Mouse (Mus musculus) splenic B cell, adult 2 months (primary cell): ENCODE results near the gene Prm1.

ENCODE experiments used
- DNase-seq: peaks from one replicate; pipeline ENCODE4 v3.0.0-alpha.2; 2011; ENCODE audit warnings: low read depth, low spot score
- H3K27me3 ChIP-seq: 2 replicates; pipeline ENCODE4 v1.6.1; 2012; ENCODE audit warnings: mild to moderate bottlenecking, low read length, moderate library complexity, mixed read lengths; ENCODE audit not compliant: control insufficient read depth, poor library complexity, insufficient read depth, severe bottlenecking
- H3K36me3 ChIP-seq: 2 replicates; pipeline ENCODE4 v1.6.1; 2012; ENCODE audit warnings: mild to moderate bottlenecking, low read length, moderate library complexity, mixed read lengths; ENCODE audit not compliant: control insufficient read depth, poor library complexity, insufficient read depth, severe bottlenecking

Prm1 gene

GRCm38 (mm10) chr16:10781862-10782371 lies 23.7 kb downstream of the Prm1 start:
- Histone ChIP-seq H3K36me3 (no peaks in the 10 kb centered on the region), H3K27me3 (no peaks in the 10 kb centered on the region)
- DNase-seq = no peak

GRCm38 (mm10) chr16:10780631-10781120 lies 25.0 kb downstream of the Prm1 start:
- DNase-seq = no peak
- H3K27me3 ChIP-seq = no peaks in the 10 kb centered on the region
- no peaks in the 10 kb centered on the region for H3K36me3 ChIP-seq

- no peak for DNase-seq
- Histone ChIP-seq H3K36me3 (no peaks in the 10 kb centered on the region), H3K27me3 (no peaks in the 10 kb centered on the region)
Measured at GRCm38 (mm10) chr16:10777579-10778160, 28.0 kb downstream of the Prm1 start.

GRCm38 (mm10) chr16:10776322-10776721 lies 29.3 kb downstream of the Prm1 start:
- H3K27me3 ChIP-seq = no peaks in the 10 kb centered on the region
- no peak for DNase-seq
- no peaks in the 10 kb centered on the region for H3K36me3 ChIP-seq

- DNase-seq = peak; percentile 25
- no peaks in the 10 kb centered on the region for H3K36me3 ChIP-seq
- no peaks in the 10 kb centered on the region for H3K27me3 ChIP-seq
Measured at GRCm38 (mm10) chr16:10774726-10775125, 30.9 kb downstream of the Prm1 start.

- Histone ChIP-seq H3K27me3 (no peaks in the 10 kb centered on the region), H3K36me3 (no peaks in the 10 kb centered on the region)
- no peak for DNase-seq
Measured at GRCm38 (mm10) chr16:10773543-10773942, 32.1 kb downstream of the Prm1 start.

- H3K36me3 ChIP-seq = no peaks in the 10 kb centered on the region
- peak; percentile 49 for DNase-seq
- H3K27me3 ChIP-seq = no peaks in the 10 kb centered on the region
Measured at GRCm38 (mm10) chr16:10771769-10772510, 33.7 kb downstream of the Prm1 start.

GRCm38 (mm10) chr16:10770531-10771325 lies 34.9 kb downstream of the Prm1 start:
- DNase-seq = peak; percentile 47
- no peaks in the 10 kb centered on the region for H3K36me3 ChIP-seq
- H3K27me3 ChIP-seq = no peaks in the 10 kb centered on the region

GRCm38 (mm10) chr16:10769661-10770060 lies 36.0 kb downstream of the Prm1 start:
- H3K27me3 ChIP-seq = no peaks in the 10 kb centered on the region
- peak; percentile 57 for DNase-seq
- H3K36me3 ChIP-seq = no peaks in the 10 kb centered on the region

- H3K27me3 ChIP-seq = no peaks in the 10 kb centered on the region
- no peaks in the 10 kb centered on the region for H3K36me3 ChIP-seq
- peak; percentile 42 for DNase-seq
Measured at GRCm38 (mm10) chr16:10768821-10769220, 36.8 kb downstream of the Prm1 start.

- peak; percentile 89 for DNase-seq
- Histone ChIP-seq H3K27me3 (no peaks in the 10 kb centered on the region), H3K36me3 (no peaks in the 10 kb centered on the region)
Measured at GRCm38 (mm10) chr16:10767158-10767557, 38.5 kb downstream of the Prm1 start.

GRCm38 (mm10) chr16:10764323-10764722 lies 41.3 kb downstream of the Prm1 start:
- no peak for DNase-seq
- H3K36me3 ChIP-seq = no peaks in the 10 kb centered on the region
- no peaks in the 10 kb centered on the region for H3K27me3 ChIP-seq

- DNase-seq = no peak
- Histone ChIP-seq H3K36me3 (no peaks in the 10 kb centered on the region), H3K27me3 (no peaks in the 10 kb centered on the region)
Measured at GRCm38 (mm10) chr16:10763540-10764264, 41.9 kb downstream of the Prm1 start.

GRCm38 (mm10) chr16:10762569-10763180 lies 43.0 kb downstream of the Prm1 start:
- no peaks in the 10 kb centered on the region for H3K27me3 ChIP-seq
- DNase-seq = no peak
- no peaks in the 10 kb centered on the region for H3K36me3 ChIP-seq
